Mouse (Mus musculus) left cerebral cortex, postnatal 10 days (tissue): Measurements from ENCODE around the gene Mto1. TPM values are rescaled to one million over a fixed set of nuclear protein-coding genes. Genes with fewer than 3 reads are reported as not detected.
A peak's percentile ranks its signal among the peaks of the same experiment; 100 is the strongest.
"Not testable (repeated sequence)": the region's sequence is repeated elsewhere in the genome, so short reads cannot be mapped to it uniquely, and the experiment has no call there.

ENCODE experiments used
- DNase-seq, 2 experiments: peaks; one replicate each; pipeline ENCODE4 v3.0.0; 2021 to 2022; ENCODE audit warnings: low spot score in 2 of 2, mixed read lengths in 1 of 2; ENCODE audit errors: extremely low spot score in 1 of 2
- intact Hi-C: fragments of 180-260 bp; cut with DNase I; formaldehyde crosslinking; loops from one replicate; pipeline ENCODE4 v1.15.1; 2025
- total RNA-seq, 2 experiments: library from RNA; stranded (reverse); gene quantifications; 2 replicates each; pipeline ENCODE4 v1.2.3; 2021

The Mto1 gene
- total RNA-seq, 2 experiments from 2014 or later, result 21.1 to 21.2 TPM

DNA sequence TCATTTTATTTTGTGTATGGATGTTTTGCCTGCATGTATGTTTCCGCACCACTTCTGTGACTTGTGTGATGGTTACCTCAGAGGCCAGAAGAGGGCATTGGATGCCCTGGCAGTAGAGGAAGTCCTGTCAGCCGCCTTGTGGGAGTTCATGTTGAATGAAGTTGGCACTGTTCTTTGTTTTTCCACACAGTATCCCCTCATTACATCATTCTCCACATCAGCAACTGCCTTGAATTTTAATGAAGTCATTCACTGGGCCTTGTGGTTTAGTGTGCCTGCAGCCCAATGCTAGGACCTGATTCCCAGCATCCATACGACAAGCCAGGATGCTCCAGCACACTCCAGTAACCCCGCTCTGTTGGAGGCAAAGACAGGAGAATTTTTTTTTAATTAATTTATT, 53.3 kb downstream of the Mto1 start:
- intact Hi-C loops, result no loop called here
- no peak for DNase-seq

DNA sequence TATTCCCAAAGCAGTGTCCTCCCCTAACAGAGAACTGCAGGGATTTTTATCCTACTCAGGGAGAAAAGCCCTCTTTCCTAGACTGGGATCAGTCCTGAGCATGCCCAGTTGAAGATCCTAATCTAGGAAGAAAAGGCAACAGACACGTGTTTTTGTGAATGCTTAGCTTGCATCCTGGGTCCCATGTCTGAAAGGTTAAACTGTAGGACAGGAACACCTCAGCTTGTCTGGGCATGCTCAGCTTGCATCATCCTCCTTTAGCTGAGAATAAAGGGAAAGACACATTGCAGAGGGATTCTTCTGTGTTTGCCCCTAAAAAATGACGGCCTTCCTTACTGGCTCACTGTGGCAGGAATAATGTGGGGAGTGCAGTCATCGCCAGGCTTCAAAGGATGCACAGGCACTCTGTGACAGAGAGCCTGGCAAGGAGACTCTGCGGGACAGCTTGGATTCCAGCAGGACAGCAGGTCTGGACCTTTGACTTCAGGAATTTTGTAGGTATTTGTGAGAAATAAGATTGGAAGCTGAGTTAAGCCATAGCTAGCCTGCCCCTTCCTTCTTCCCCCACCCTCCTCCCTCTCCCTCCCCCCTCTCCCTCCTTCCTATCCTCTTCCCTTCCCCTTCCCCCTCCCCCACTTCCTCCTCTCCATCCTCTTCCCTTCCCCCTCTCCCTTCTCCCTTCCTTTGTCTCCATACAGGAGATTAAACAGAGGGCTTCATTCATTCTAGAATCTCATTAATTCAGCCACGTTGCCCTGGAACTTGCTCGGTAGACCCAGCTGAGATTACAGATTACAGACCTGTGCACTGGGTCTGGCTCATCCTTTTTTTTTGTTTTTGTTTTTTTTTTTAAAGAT, 55.4 kb downstream of the Mto1 start:
- no peak for DNase-seq
- intact Hi-C loops, result no loop called here

DNA sequence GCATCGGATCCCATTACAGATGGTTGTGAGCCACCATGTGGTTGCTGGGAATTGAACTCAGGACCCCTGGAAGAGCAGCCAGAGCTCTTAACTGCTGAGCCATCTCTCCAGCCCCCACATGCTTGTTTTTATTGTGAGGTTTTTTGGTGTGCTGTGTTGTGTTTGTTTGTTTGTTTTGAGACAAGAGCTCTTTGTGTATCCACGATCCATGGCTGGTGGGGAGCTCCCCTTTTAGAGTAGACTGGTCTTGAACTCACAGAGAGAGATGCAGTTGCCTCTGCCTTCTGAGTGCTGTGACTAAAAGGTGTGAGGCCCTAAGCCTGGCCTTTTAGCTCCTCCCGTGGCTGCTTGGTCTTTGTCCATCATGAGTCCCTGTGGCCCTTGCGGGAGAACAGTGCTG, 56.1 kb downstream of the Mto1 start:
- intact Hi-C loops, result no loop called here
- DNase-seq, result no peak

DNA sequence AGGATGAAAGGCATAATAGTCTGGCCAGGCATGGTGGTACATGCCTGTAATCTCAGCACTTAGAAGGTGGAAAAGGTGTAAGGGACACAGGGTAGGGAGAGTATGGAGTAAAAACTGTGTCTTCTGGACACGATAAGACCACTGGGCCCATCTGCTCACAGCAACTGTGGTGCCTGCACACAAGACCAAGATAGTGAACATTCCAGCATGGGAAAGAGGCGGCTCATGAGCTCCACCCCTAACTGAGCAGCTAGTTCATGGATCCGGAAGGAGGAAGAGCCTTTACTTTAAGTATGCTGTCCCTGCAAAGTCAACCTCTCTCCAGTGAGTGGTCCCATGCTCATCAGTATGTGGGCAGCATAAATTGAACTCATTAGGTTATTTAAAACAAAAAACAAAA, 56.7 kb downstream of the Mto1 start:
- DNase-seq, result no peak
- intact Hi-C loops, result no loop called here

DNA sequence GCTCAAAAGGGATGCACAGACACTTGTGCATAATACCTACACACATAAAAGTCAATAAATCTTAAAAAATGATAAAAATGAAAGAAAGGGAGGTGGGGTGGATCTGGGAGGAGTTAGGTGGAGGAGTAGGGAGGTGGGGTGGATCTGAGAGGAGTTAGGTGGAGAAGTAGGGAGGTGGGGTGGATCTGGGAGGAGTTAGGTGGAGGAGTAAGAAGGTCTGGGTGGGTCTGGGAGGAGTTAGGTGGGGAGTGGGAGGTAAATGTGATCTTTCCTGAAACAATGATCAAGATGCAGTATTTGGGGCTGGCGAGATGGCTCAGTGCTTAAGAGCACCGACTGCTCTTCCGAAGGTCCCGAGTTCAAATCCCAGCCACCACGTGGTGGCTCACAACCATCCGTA, 57.2 kb downstream of the Mto1 start:
- intact Hi-C loops, result no loop called here
- no peak for DNase-seq

DNA sequence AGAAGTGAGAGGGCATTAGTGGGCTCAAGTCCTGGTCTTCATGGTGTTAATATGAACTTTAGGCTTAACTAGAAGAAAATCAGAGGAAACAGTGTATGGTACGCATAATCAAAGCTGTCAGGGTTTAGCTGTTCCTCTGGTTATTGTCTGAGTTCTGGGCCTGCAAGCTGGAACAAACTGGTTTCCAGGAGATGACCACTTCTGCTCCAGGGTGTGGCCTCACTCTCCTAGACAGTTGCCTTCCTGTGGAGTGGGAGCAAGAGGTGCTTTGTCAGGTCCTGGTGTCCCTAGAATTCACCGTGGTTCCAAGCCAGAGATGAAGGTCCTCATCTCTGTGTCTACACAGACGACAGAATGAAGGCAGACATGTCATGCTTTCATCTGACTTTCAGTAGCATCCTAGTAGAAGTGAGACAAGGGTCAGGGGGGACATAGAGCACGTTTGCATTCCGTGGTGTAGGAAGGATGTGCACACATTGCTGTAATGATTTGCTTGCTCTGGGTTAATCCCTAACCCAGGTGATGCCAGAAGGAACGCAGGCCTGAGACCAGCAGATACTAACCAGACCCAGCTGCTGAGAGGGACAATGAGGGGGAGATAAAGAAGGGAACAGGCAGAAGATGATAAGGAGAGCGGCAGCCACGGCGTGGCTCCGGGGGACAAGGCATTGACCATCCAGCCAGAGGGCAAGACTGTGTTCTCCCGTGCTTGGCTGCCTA, 58.2 kb downstream of the Mto1 start:
- no peak for DNase-seq
- intact Hi-C loops, result no loop called here

DNA sequence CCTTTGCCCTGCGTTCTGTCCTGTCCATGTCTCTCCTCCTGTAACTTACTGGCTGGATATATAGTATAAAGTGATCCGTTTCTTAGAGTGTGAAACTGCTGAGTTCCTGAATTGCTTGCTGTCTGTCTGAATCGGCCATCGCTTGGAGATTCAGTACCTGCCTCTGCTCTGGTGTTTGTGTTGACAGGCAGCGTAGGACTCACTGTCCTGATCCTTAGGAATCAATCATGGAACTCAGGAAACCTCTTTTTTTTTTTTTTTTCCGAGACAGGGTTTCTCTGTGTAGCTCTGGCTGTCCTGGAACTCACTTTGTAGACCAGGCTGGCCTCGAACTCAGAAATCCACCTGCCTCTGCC, 58.7 kb downstream of the Mto1 start:
- intact Hi-C loops, result no loop called here
- no peak for DNase-seq

DNA sequence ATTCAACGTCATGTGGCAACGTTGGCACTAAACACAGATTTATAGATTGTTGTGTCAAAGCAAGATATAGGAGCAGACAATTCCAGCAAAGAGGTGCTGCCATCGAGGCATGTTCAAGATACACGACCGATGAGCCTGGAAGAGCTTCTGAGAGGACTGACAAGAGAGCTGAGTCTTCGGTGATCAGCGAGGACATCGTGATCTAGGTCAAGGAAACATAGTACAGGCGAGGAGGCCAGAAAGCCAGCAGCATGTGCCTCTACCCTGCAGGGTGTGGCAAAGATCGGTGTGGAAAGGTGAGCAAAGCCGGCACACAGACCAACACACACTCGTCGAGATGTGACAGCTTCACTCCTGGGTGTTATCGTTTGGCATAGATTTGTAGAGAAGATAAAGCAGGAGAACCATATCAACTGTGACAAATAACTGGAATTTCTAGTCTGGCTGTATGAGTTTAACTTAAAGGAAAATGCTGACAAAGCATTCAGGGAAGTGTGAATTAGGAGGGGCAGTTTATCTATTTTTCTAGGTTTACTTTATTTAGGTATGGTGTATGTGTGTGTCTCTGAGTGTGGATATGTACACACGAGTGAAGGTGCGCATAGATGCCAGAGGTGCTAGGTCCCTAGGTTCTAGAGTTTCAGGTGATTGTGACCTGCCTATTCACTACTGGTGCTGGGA, 60.2 kb downstream of the Mto1 start:
- DNase-seq, result no peak
- intact Hi-C loops, result no loop called here

DNA sequence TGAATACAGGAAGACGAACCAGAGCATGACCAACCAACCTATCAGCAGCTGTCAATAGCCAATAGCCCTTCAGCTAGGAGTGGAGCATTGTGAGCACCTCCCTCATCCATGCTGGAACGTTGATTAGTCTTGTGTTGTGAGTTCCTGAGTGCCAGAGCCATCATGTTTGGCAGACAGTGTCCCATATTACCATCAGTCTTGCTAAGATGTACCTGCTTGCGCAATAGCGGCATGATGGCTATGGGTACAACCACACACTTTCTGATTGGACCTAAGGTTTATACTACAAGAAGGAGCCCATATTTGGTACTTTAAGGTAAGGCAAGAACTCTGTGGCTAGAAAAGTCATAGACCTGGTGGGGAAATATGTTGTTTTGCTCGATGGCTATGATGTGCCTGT, 63.7 kb downstream of the Mto1 start:
- intact Hi-C loops, result no loop called here

DNA sequence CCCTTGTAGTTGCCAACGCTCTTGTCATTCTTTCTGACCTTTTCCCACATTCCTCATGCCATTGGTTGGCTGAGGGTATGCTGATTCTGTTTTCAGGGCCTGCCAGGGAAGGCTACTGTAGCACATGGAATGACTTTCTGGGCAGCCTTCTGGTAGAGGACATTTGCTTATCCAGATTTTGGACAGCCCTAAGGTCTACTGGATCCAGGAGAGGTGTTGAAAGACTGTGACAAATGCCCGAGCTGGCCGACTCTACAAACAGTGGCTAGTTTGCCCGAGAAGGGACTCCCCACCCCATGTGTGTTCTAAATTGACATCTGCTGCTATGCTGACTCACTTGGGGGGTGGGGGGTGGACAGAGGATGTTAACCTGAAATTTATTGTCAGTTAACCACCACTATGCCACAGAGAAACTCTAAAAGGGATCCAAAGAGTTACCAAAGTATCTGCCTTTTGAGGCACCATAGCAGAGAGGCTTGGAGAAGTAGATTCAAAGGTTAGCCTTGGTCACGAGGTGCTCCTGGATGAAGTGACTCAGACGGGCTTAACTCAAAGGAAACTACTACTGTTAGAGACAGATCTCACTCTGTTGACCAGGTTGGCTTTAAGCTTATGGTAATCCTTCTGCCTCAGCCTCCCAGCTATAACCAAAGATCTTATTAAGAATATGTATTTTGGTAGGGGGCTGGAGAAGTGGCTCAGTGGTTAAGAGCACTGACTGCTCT, 65.9 kb downstream of the Mto1 start:
- no peak for DNase-seq
- intact Hi-C loops, result no loop called here

More for the DNA sequence above, 63.7 kb downstream of the Mto1 start:
- no peak for DNase-seq

DNA sequence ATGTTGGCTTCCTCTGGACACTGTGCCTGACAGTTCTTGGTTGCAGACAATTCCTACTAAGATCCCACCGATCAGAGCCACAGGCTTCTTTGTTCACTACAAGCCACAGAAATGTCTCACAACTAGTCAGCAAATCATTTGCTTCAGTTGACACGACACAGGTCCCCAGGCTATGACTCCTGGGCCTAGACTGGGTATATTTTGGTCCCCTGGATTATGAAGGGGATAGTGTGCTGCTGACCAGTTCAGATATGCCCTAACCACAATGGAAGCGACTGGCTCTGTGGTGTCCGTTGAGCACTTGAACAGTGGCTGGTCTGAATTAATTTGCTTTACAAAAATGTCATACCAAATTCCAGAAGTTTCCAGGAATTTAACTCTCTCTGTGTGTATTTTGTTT, 66.7 kb downstream of the Mto1 start:
- DNase-seq, result no peak
- intact Hi-C loops, result no loop called here

DNA sequence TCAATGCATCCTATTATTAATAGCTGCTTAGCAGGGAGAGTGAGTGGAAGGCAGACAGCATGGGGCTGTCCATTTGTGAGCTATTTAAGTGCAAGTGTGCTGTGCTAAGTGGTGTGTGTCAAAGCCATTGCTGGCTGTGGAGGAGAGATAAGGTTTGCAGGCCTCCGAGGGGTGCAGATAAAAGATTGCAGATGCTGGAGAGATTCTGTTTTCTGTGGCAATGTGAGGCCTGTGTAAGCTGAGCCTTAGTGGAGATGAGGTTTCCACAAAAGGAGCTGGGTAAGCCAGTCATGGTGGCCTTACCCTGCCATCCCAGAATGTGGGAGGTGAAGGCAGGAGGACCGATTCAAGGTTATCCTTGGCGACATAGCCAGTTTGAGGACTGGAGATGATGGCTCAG, 68.1 kb downstream of the Mto1 start:
- intact Hi-C loops, result no loop called here

DNA sequence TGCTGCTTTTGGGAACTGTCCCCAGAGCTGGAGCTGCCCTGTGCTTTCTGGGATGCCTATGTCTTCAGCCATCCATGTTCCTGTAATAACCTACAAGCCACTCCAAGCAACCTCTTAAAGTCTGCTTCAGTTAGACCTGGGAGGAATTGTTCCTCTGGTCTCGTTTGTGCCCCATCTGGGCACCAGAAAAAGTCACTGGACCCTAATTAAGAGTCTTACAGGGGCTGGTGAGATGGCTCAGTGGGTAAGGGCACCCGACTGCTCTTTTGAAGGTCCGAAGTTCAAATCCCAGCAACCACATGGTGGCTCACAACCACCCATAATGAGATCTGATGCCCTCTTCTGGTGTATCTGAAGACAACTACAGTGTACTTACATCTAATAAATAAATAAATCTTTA, 69.2 kb downstream of the Mto1 start:
- DNase-seq, intact Hi-C loops: not testable (repeated sequence)

More for the DNA sequence above, 68.1 kb downstream of the Mto1 start:
- DNase-seq, result no peak

DNA sequence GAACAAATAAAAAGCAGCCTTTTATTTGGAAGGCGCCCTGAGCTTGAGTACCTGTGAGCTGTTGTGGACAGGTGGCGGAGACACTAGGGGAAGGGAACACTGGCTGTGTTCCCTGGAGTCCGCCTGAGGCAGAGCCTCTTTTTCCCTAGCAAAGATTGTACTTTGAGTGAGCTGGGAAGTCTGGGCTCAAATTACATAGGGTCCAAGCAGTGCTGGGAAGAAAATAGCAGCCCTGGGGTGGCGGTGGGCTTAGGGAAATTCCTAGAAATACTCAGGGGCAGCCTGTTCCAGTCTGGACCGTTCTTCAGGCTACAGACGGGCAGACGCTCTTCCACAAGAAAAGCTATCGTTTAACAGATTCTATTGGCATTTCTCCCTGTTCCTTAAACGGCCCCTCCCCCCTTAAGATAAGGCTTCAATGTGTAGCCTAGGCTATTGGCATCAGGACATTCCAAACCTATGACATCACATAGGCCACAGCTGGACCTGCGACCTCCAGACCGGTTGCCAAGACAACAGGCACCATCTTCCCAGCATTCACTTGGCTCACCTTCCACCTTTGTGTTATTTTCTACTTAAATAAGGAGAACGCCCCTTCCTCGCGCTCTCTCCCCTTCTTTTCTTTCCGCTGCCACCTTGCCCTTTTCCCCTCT, 72.2 kb downstream of the Mto1 start:
- intact Hi-C loops, result loop anchor here (5.0 kb wide), 1 partner anchor 33 kb away; the partner anchor contains the start of gene Eef1a1
- DNase-seq, result peak in 1 of 2 experiments; percentile 56

DNA sequence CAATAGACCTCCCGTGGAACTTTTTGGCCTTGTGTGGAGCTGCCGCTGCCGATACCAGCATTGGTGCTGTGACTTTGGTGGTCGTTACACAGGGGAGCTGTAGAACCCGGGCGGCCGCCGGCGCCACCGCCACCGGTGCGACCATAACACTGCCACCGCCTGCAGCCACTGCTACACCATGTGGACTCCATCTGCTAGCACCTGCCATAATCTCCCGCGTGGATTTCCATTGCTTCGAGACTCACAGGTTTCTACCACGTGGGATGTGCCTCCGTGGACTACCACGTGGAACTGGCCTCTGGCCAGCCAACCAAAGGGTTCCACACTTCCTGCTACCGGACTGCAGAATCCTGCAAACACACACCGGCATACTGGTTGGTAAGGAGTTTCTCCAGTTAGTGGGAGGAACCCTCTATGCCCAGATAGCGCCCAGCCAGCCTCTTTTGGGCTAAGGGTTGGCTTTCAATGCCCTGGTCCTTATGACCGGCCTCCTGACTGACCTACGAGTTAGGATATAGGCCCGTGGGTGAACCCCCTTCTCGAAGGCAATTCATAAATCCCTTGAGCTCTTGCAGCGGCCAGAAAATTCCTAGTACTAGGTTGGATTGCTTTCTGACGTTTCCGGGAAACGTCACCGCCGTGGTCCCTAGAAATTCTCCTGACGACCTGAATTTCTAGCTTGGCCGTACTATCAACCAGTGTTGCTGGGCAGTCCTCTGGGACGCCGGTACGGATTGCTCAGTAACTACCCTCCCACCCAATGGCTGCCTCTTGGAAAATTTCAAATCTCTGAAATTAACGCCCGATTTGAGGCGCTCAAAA, 73.0 kb downstream of the Mto1 start:
- intact Hi-C loops, result loop anchor here (5.0 kb wide), 1 partner anchor 34 kb away; the partner anchor contains the start of gene Eef1a1
- DNase-seq, result peak; percentile 52 to 86

DNA sequence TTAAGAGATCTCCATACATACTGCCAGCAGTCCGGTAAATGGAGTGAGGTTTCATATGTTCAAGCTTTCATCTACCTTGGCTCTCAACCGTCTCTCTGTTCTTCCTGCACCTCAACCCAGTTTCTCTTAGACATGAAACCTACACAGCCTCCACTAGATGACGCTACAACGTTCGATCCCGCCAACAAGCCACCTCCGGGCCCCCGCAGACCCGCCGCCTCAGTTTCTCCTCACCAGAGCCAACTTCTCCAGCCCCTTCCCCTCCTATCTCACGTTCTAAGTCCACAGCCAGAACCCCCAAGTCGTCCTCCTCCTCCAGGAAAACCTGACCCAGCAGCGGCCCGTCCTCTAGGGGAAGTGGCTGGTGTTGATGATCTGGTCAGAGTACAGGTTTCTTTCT, 73.7 kb downstream of the Mto1 start:
- intact Hi-C loops, result loop anchor here (5.0 kb wide), 1 partner anchor 34 kb away; the partner anchor contains the start of gene Eef1a1
- DNase-seq, result peak in 1 of 2 experiments; percentile 43
